Comparison of ENCODE assay signal across 9 mouse cellular contexts in genomic region chr4:148084261-148084714, GRCm38 (mm10). TPM values are rescaled to one million over a fixed set of nuclear protein-coding genes. Genes with fewer than 3 reads are reported as not detected.
DNase-seq lines count a peak whose midpoint lies in the region; ATAC-seq and TF ChIP-seq lines count a peak whose summit lies in the region.
"Had no signal": no experiment of that assay in that cellular context is flagged by ENCODE, and none has a peak within 500 bp of the region (broad histone marks: within the 10 kb centered on the region; RNA-seq: fewer than 3 reads in every experiment).

No protein-coding gene starts in this region.

- ATAC-seq in liver, embryonic 16.5 days (ENCODE audit: low read depth), result peak; percentile 31
- no peak for ATAC-seq in intestine, postnatal 0 days

- no peak overlapping the region for H3K4me3 ChIP-seq in liver, embryonic 16.5 days (ENCODE audit: low read depth, low read length)
- H3K4me3 ChIP-seq in intestine, postnatal 0 days (ENCODE audit: low read depth, low read length), result no peak overlapping the region

- no peaks in the 10 kb centered on the region for H3K9me3 ChIP-seq in liver, embryonic 16.5 days (replicated peaks; ENCODE audit: control insufficient read depth, low read length)
- no peaks in the 10 kb centered on the region for H3K9me3 ChIP-seq in intestine, postnatal 0 days (ENCODE audit: control insufficient read depth)

- no peak overlapping the region; the same call in 1 of the 2 replicates for H3K9ac ChIP-seq in liver, embryonic 16.5 days (ENCODE audit: low read depth, low read length)
- no peak overlapping the region for H3K9ac ChIP-seq in intestine, postnatal 0 days (ENCODE audit: low read depth, low read length)

- no peak for TF ChIP-seq CTCF in intestine, postnatal 0 days (IDR thresholded peaks at IDR 0.05; ENCODE audit: low read depth)

- WGBS in liver, embryonic 16.5 days (ENCODE audit: insufficient replicate concordance), result 28% methylated on average over 7 of the region's 8 CpGs
- 27% methylated on average over 8 of the region's 8 CpGs for WGBS in intestine, postnatal 0 days

- H3K4me1 ChIP-seq in liver, embryonic 16.5 days (ENCODE audit: control insufficient read depth, low read depth, low read length), result peaks cover 44% of the 10 kb centered on the region
- H3K4me1 ChIP-seq in intestine, postnatal 0 days (replicated peaks; ENCODE audit: control insufficient read depth, insufficient read depth, low read length), result 0 out of 2 replicates have a peak, but pooled peaks cover 4% of the 10 kb centered on the region

- DNase-seq in adrenal gland, adult 2 months, result peak; percentile 58
- no peak for DNase-seq in adrenal gland, postnatal 4 days (ENCODE audit: low spot score in 2 of 2)
- DNase-seq in adrenal gland, postnatal 36 days, result peak; percentile 56 to 63
- peak; percentile 55 to 63 for DNase-seq in heart, postnatal 36 days
- DNase-seq in layer of hippocampus, postnatal 14 days (ENCODE audit: low spot score in 2 of 2), result no peak
- no peak for DNase-seq in layer of hippocampus, adult 8-10 months (ENCODE audit: low spot score in 2 of 2)

- H3K4me2 ChIP-seq in liver, embryonic 16.5 days (ENCODE audit: low read depth, low read length), result 0 out of 2 replicates have a peak overlapping the region, but pooled peaks have one; percentile 22
- no peak overlapping the region for H3K4me2 ChIP-seq in intestine, postnatal 0 days (replicated peaks; ENCODE audit: low read depth)

- 0 out of 2 replicates have a peak, but pooled peaks cover 4% of the 10 kb centered on the region for H3K36me3 ChIP-seq in liver, embryonic 16.5 days (ENCODE audit: control insufficient read depth, insufficient read depth)
- peaks cover 23% of the 10 kb centered on the region for H3K36me3 ChIP-seq in intestine, postnatal 0 days (ENCODE audit: control insufficient read depth, insufficient read depth)

- intact Hi-C loops in heart, postnatal 36 days (cut with DNase I), result no loop called here

- H3K27me3 ChIP-seq in liver, embryonic 16.5 days (ENCODE audit: control insufficient read depth, insufficient read depth, low read depth, low read length), result no peaks in the 10 kb centered on the region
- H3K27me3 ChIP-seq in intestine, postnatal 0 days (replicated peaks; ENCODE audit: control insufficient read depth, insufficient read depth, low read length), result no peaks in the 10 kb centered on the region

- H3K27ac ChIP-seq in liver, embryonic 16.5 days (ENCODE audit: low read length), result peak overlapping the region; percentile 64; the same call in 1 of the 2 replicates
- H3K27ac ChIP-seq in intestine, postnatal 0 days (ENCODE audit: low read depth, low read length), result no peak overlapping the region

RNA-seq across cellular contexts. Expression of gene Agtrap, which starts 3.5 kb away (rescaled TPM):
- 10 to 100 TPM; 75.4 to 97.8 TPM for total RNA-seq in adrenal gland, adult 2 months (2021)
- 135 and 174 TPM in 2 replicates for polyA plus RNA-seq in adrenal gland, adult 2 months (2012; rRNA removed)
- total RNA-seq in adrenal gland, postnatal 4 days (2021), result 10 to 100 TPM; 77.6 to 83.7 TPM
- total RNA-seq in adrenal gland, postnatal 36 days (2021), result 10 to 100 TPM; 76.6 to 96.6 TPM
- 10 to 100 TPM; 45.1 to 49.3 TPM for total RNA-seq in heart, postnatal 36 days (2021)
- polyA plus RNA-seq in liver, embryonic 16.5 days (2015; fragmentation: Nextera tagmentation; extraction: Ambion mirVana), result 9.2 and 9.4 TPM in 2 replicates
- polyA plus RNA-seq in intestine, postnatal 0 days (2015; fragmentation: Nextera tagmentation; extraction: Ambion mirVana), result 27.7 and 31.3 TPM in 2 replicates
- total RNA-seq in layer of hippocampus, postnatal 14 days (2021), result 1 to 10 TPM; 8.9 to 9.0 TPM
- total RNA-seq in layer of hippocampus, adult 8-10 months (2022), result 10 to 100 TPM in 2 of 4 experiments, 1 to 10 TPM in 2; 7.0 to 12.8 (median 9.1) TPM

RNA-seq across cellular contexts. Expression of gene Mthfr, which starts 45.4 kb away (rescaled TPM):
- total RNA-seq in adrenal gland, adult 2 months (2021), result 10 to 100 TPM; 29.2 to 39.3 TPM
- 30.2 and 38.2 TPM in 2 replicates for polyA plus RNA-seq in adrenal gland, adult 2 months (2012; rRNA removed)
- total RNA-seq in adrenal gland, postnatal 4 days (2021), result 10 to 100 TPM; 47.0 to 56.6 TPM
- total RNA-seq in adrenal gland, postnatal 36 days (2021), result 10 to 100 TPM; 29.0 to 54.7 TPM
- 10 to 100 TPM in 1 of 2 experiments, 1 to 10 TPM in 1; 9.2 to 13.1 TPM for total RNA-seq in heart, postnatal 36 days (2021)
- polyA plus RNA-seq in liver, embryonic 16.5 days (2015; fragmentation: Nextera tagmentation; extraction: Ambion mirVana), result 10.9 and 11.9 TPM in 2 replicates
- polyA plus RNA-seq in intestine, postnatal 0 days (2015; fragmentation: Nextera tagmentation; extraction: Ambion mirVana), result 11.7 and 12.6 TPM in 2 replicates
- total RNA-seq in layer of hippocampus, postnatal 14 days (2021), result 10 to 100 TPM; 25.6 to 26.4 TPM
- 10 to 100 TPM; 32.7 to 41.0 (median 38.5) TPM for total RNA-seq in layer of hippocampus, adult 8-10 months (2022)

RNA-seq across cellular contexts. Expression of gene Clcn6, which starts 45.7 kb away (rescaled TPM):
- 10 to 100 TPM; 10.4 to 12.2 TPM for total RNA-seq in adrenal gland, adult 2 months (2021)
- polyA plus RNA-seq in adrenal gland, adult 2 months (2012; rRNA removed), result 6.5 and 8.6 TPM in 2 replicates
- 10 to 100 TPM; 21.0 to 23.6 TPM for total RNA-seq in adrenal gland, postnatal 4 days (2021)
- 10 to 100 TPM; 10.0 to 12.6 TPM for total RNA-seq in adrenal gland, postnatal 36 days (2021)
- 1 to 10 TPM; 8.0 to 9.3 TPM for total RNA-seq in heart, postnatal 36 days (2021)
- polyA plus RNA-seq in liver, embryonic 16.5 days (2015; fragmentation: Nextera tagmentation; extraction: Ambion mirVana), result 1.4 and 1.8 TPM in 2 replicates
- polyA plus RNA-seq in intestine, postnatal 0 days (2015; fragmentation: Nextera tagmentation; extraction: Ambion mirVana), result 2.5 and 3.1 TPM in 2 replicates
- 10 to 100 TPM; 64.2 to 65.0 TPM for total RNA-seq in layer of hippocampus, postnatal 14 days (2021)
- 10 to 100 TPM; 81.7 to 89.6 (median 84.8) TPM for total RNA-seq in layer of hippocampus, adult 8-10 months (2022)

RNA-seq across cellular contexts. Expression of gene Mad2l2, which starts 45.9 kb away (rescaled TPM):
- 10 to 100 TPM; 23.4 to 27.3 TPM for total RNA-seq in adrenal gland, adult 2 months (2021)
- polyA plus RNA-seq in adrenal gland, adult 2 months (2012; rRNA removed), result 30.9 and 36.7 TPM in 2 replicates
- total RNA-seq in adrenal gland, postnatal 4 days (2021), result 10 to 100 TPM; 24.0 to 24.6 TPM
- total RNA-seq in adrenal gland, postnatal 36 days (2021), result 10 to 100 TPM; 23.1 to 27.1 TPM
- total RNA-seq in heart, postnatal 36 days (2021), result 10 to 100 TPM; 10.6 to 11.9 TPM
- polyA plus RNA-seq in liver, embryonic 16.5 days (2015; fragmentation: Nextera tagmentation; extraction: Ambion mirVana), result 12.4 and 13.9 TPM in 2 replicates
- polyA plus RNA-seq in intestine, postnatal 0 days (2015; fragmentation: Nextera tagmentation; extraction: Ambion mirVana), result 22.6 and 24.9 TPM in 2 replicates
- 10 to 100 TPM; 19.8 to 22.1 TPM for total RNA-seq in layer of hippocampus, postnatal 14 days (2021)
- total RNA-seq in layer of hippocampus, adult 8-10 months (2022), result 10 to 100 TPM; 12.5 to 17.7 (median 15.6) TPM

RNA-seq across cellular contexts. Expression of gene Draxin, which starts 46.2 kb away (rescaled TPM):
- under 1 TPM; 0.14 TPM for total RNA-seq in adrenal gland, adult 2 months (2021)
- polyA plus RNA-seq in adrenal gland, adult 2 months (2012; rRNA removed), result 0.07 and 0.12 TPM in 2 replicates
- total RNA-seq in adrenal gland, postnatal 4 days (2021), result 1 to 10 TPM in 1 of 2 experiments, under 1 TPM in 1; 0.42 to 1.0 TPM
- under 1 TPM; 0.10 to 0.20 TPM for total RNA-seq in adrenal gland, postnatal 36 days (2021)
- total RNA-seq in heart, postnatal 36 days (2021), result under 1 TPM; 0.05 to 0.11 TPM
- polyA plus RNA-seq in liver, embryonic 16.5 days (2015; fragmentation: Nextera tagmentation; extraction: Ambion mirVana), result 0.04 TPM in 2 replicates
- 0.03 and 0.05 TPM in 2 replicates for polyA plus RNA-seq in intestine, postnatal 0 days (2015; fragmentation: Nextera tagmentation; extraction: Ambion mirVana)
- 1 to 10 TPM; 4.8 to 5.6 TPM for total RNA-seq in layer of hippocampus, postnatal 14 days (2021)
- under 1 TPM; 0.23 to 0.37 (median 0.26) TPM for total RNA-seq in layer of hippocampus, adult 8-10 months (2022)
- total RNA-seq: megakaryocyte-erythroid progenitor cell, adult 5-6 weeks had no signal

Comparison
In these comparisons a context has a peak if more than half of its experiments do, and no peak if none do; other contexts are left out.
1. DNase-seq: peak in adrenal gland, adult 2 months (single experiment), adrenal gland, postnatal 36 days (2 of 2) and heart, postnatal 36 days (2 of 2); none in adrenal gland, postnatal 4 days (0 of 2), layer of hippocampus, postnatal 14 days (0 of 2) and layer of hippocampus, adult 8-10 months (0 of 2).